In the genomic region with DNA sequence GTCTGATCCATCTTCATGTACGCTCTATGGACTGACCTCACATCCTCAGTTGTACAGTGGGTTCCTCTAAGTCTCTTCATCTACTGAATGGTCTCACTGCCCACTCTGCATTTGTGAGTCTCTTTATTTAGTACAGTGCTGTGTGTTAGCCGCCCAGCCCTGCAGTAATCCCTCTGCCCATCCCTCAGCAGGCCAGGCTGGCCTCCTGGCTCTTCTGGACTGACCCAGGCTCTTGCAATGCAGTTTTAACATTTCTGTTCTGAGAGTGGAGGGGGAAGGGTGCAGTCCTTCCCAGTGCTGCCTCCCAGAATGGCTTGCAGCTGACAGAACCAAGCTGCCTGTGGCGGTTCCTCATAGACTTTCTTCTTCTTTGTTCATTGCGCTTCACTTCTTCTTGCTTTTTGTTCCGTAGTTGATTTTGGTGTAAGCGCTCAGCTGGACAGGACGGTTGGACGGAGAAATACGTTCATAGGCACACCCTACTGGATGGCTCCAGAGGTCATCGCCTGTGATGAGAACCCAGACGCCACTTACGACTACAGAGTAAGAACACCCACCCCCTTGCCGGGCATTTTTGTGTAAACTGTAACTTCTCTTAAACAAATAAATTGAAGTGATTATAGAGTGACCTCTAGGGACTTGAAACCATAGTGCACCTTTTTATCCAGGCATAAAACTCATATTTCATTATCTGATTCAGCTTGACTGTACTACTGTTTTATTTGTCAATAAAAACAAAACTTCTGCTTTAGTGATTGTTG, we compare ENCODE assay signal across 10 mouse cellular contexts.
DNase-seq lines count a peak whose midpoint lies in the region; ATAC-seq and TF ChIP-seq lines count a peak whose summit lies in the region.
"Had no signal": no experiment of that assay in that cellular context is flagged by ENCODE, and none has a peak within 500 bp of the region (broad histone marks: within the 10 kb centered on the region; RNA-seq: fewer than 3 reads in every experiment).

No protein-coding gene starts in this region.

- no peak for DNase-seq in heart, postnatal 0 days (ENCODE audit: low spot score)
- no peak for DNase-seq in heart, postnatal 14 days
- DNase-seq in 3T3-L1 (ENCODE audit: low read depth, low spot score) (peak; percentile 54), NIH3T3 (ENCODE audit: low read depth) (peak; percentile 56)
- no peak for DNase-seq in left cerebral cortex, adult 18-20 months (ENCODE audit: low spot score in 2 of 2)
- no peak for DNase-seq in adrenal gland, postnatal 36 days
- DNase-seq: kidney, adult 18-20 months had no signal

- no peak overlapping the region for H3K4me3 ChIP-seq in heart, postnatal 0 days (ENCODE audit: low read depth, low read length)
- no peak overlapping the region for H3K4me3 ChIP-seq in intestine, embryonic 16.5 days (ENCODE audit: low read length)
- H3K4me3 ChIP-seq: liver, embryonic 12.5 days had no signal

- no peak for TF ChIP-seq EP300 in heart, postnatal 0 days (IDR thresholded peaks at IDR 0.05; ENCODE audit: low read depth)

- no peak overlapping the region for H3K27ac ChIP-seq in heart, postnatal 0 days (ENCODE audit: low read depth)
- peak overlapping the region; percentile 2; the same call in 1 of the 2 replicates for H3K27ac ChIP-seq in intestine, embryonic 16.5 days (ENCODE audit: low read length)
- H3K27ac ChIP-seq: liver, embryonic 12.5 days had no signal

- no peak overlapping the region for H3K9ac ChIP-seq in heart, postnatal 0 days (replicated peaks; ENCODE audit: low read depth, low read length)
- H3K9ac ChIP-seq in intestine, embryonic 16.5 days (ENCODE audit: low read depth, low read length) = no peak overlapping the region
- H3K9ac ChIP-seq: liver, embryonic 12.5 days had no signal

- ATAC-seq in heart, postnatal 0 days (ENCODE audit: insufficient read depth, low read depth) = no peak
- ATAC-seq in intestine, embryonic 16.5 days = 0 out of 2 replicates have a peak, but pooled peaks have one; percentile 36
- ATAC-seq in erythroid progenitor cell, adult 5-6 weeks (replicated peaks; ENCODE audit: low FRiP score, poor library complexity, severe bottlenecking) = no peak
- ATAC-seq: liver, embryonic 12.5 days had no signal

- 75% methylated on average over 13 of the region's 13 CpGs for WGBS in heart, postnatal 0 days
- WGBS in intestine, embryonic 16.5 days = 62% methylated on average over 13 of the region's 13 CpGs

- H3K9me3 ChIP-seq in heart, postnatal 0 days (replicated peaks; ENCODE audit: control insufficient read depth, low read length) = no peaks in the 10 kb centered on the region
- H3K9me3 ChIP-seq in intestine, embryonic 16.5 days (ENCODE audit: control insufficient read depth, low read length) = no peaks in the 10 kb centered on the region
- H3K9me3 ChIP-seq: liver, embryonic 12.5 days had no signal

- no peaks in the 10 kb centered on the region for H3K27me3 ChIP-seq in heart, postnatal 0 days (ENCODE audit: control insufficient read depth, insufficient read depth, low read length)
- H3K27me3 ChIP-seq in intestine, embryonic 16.5 days (replicated peaks; ENCODE audit: control insufficient read depth, insufficient read depth, low read length) = no peaks in the 10 kb centered on the region
- H3K27me3 ChIP-seq: liver, embryonic 12.5 days had no signal

- intact Hi-C loops in heart, postnatal 14 days (cut with DNase I) = loop anchor here (2.0 to 5.0 kb wide), 2 partner anchors 221 to 296 kb away; no protein-coding TSS in a partner anchor

- peak; percentile 20; the same call in 1 of the 2 replicates for TF ChIP-seq CTCF in heart, postnatal 0 days (IDR thresholded peaks at IDR 0.05; ENCODE audit: low read depth)

- H3K4me2 ChIP-seq in heart, postnatal 0 days (ENCODE audit: low read depth, low read length) = no peak overlapping the region
- H3K4me2 ChIP-seq in intestine, embryonic 16.5 days (ENCODE audit: low read depth, low read length) = no peak overlapping the region
- H3K4me2 ChIP-seq: liver, embryonic 12.5 days had no signal

- peaks cover 7% of the 10 kb centered on the region; the same call in 1 of the 2 replicates for H3K4me1 ChIP-seq in heart, postnatal 0 days (ENCODE audit: control insufficient read depth, insufficient read depth)
- H3K4me1 ChIP-seq in intestine, embryonic 16.5 days (ENCODE audit: control insufficient read depth, insufficient read depth, low read length) = no peaks in the 10 kb centered on the region
- H3K4me1 ChIP-seq: liver, embryonic 12.5 days had no signal

- peaks cover 85% of the 10 kb centered on the region for H3K36me3 ChIP-seq in heart, postnatal 0 days (replicated peaks; ENCODE audit: control insufficient read depth, insufficient read depth, low read length)
- peaks cover 7% of the 10 kb centered on the region for H3K36me3 ChIP-seq in intestine, embryonic 16.5 days (ENCODE audit: control insufficient read depth, insufficient read depth, low read length)

Comparison
In these comparisons a context has a peak if more than half of its experiments do, and no peak if none do; other contexts are left out.
1. DNase-seq: peak in 3T3-L1 (single experiment) and NIH3T3 (single experiment); none in heart, postnatal 0 days (single experiment), heart, postnatal 14 days (0 of 2), left cerebral cortex, adult 18-20 months (0 of 2) and adrenal gland, postnatal 36 days (0 of 2).